Mouse (Mus musculus): Measurements from ENCODE around the gene Msantd1. TPM values are rescaled to one million over a fixed set of nuclear protein-coding genes. Genes with fewer than 3 reads are reported as not detected.
"Not testable (repeated sequence)": the region's sequence is repeated elsewhere in the genome, so short reads cannot be mapped to it uniquely, and the experiment has no call there.

The Msantd1 gene
- 1.5 and 3.3 TPM in 2 replicates for polyA plus RNA-seq (2012; rRNA removed)

DNA sequence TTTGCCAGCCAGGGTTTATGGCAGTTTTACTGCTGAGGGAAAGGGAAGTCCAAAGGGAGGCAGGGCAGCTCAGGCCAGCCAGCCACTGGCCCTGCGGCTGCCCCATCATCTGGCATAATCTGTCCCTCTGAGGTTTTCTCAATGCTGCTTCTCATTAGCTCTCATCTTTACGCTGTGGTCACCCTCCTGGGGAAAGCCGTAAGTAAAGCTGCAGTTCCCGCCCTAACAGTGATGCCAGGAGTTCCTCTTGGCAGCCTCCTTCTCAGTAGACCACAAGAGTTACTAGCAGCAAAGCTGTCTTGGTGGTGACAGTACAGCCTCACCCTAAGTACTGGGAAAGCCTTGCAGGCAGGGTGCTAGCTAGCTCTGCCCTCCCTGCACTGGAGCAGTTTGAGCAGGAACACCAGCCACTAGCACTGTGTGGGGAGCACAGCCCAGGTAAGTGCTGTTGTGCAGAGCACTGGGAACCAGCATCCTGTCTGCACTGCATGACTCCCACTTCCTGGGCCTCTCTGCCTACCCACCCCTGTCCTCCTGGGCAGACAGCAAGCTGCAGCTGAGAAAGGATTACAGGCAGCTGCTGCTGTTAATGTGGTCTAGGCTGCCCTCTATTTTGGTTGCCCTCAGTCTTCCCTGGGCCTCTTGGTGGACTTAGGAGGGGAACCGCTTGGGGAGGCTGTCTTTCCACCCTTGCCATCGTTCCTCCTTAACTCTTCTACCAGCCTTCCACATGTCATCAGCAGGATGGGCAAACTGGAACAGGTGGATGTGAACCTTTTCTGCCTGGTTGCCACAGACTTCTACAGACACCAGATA, at the start of gene Msantd1:
Msantd1 (plus strand) TSS at position 103 of the 816 bp plus-strand sequence.
- no peak for DNase-seq (ENCODE audit: low read depth)

GRCm38 (mm10) chr5:34865367-34865766, 42.4 kb upstream of the Msantd1 start:
- no peak for DNase-seq (ENCODE audit: low read depth)

DNA sequence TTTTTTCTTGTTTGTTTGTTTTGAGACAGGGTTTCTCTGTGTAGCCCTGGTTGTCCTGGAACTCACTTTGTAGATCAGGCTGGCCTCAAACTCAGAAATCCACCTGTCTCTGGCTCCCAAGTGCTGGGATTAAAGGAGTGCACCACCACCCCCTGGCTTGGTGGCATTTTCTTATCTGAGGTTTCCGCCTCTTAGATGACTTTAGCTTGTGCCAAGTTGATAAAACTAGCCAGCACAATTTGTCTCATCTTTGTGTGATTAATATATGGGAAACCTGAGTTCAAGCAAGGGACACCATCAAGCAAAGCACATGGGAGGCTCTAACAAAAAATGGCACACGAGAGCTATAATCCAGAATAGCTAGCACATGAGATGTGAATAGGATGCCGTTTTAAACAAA, 27.5 kb upstream of the Msantd1 start:
- not testable (repeated sequence) for DNase-seq (ENCODE audit: low read depth)

DNA sequence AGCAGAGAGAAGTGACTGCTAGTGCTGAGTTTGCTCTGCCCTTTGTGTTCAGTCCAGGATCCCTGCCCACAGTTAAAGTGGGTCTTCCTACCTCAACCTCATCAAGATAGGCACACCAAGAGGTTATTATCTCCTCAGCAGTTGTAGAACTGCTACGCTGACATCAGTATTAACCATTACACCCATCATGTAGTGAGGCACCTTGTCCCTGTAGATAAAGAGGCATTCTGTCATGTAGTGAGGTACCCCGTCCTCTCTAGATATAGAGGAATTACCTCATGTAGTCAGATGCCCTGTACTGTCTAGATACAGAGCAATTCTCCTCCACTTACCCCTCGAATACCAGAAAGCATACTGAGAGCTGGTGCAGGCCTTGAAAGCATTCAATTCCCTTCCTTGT, 26.8 kb upstream of the Msantd1 start:
- DNase-seq (ENCODE audit: low read depth): no peak

GRCm38 (mm10) chr5:34885250-34885649, 22.6 kb upstream of the Msantd1 start:
- DNase-seq (ENCODE audit: low read depth): no peak

DNA sequence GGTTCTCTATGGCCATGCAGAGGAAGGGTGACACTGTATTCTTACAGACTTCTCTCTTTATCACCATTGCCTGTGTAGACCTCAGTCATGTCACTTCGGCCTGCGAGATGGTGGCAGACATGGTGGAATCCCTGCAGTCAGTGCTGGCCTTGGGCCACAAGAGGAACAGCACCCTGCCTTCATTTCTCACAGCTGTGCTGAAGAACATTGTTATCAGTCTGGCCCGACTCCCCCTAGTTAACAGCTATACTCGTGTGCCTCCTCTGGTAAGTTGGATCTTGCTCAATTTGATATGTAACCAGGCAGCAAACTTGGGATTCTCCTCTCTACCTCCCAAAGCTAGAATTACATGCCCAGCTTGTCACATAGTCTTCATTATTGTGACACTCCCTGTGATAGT, 18.6 kb upstream of the Msantd1 start:
- no peak for DNase-seq (ENCODE audit: low read depth)

GRCm38 (mm10) chr5:34896697-34897453, 10.9 kb upstream of the Msantd1 start:
- no peak for DNase-seq (ENCODE audit: low read depth)

DNA sequence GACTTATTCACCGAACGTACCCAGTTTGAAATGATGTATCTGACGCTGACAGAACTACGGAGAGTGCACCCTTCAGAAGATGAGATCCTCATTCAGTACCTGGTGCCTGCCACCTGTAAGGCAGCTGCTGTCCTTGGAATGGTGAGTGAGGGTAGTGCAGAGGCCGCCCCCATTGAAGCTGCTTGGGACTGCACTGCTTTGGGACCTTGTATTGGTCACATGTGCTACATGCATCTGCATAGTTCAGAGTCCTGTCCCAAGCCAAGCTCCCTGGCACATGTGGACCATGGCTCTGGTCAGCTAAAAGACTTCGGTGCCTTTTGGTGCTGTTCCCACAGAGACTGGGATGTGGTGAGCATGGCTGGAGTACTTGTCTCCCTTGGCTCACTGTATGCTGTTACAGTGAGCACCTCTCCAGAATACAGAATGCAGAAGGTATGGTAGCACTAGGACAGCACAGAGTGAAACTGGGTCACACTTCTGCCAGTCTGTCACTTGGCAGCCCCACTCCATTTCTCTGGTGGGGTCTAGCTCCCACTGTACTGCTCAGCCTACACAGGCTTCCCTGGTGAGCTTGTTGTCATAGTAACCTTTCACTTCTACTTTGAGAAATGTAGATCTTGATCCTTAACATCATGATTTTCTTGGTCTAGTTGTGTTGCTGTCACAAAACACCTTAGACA, 7.9 kb upstream of the Msantd1 start:
- no peak for DNase-seq (ENCODE audit: low read depth)

GRCm38 (mm10) chr5:34902371-34902770, 5.4 kb upstream of the Msantd1 start:
- DNase-seq (ENCODE audit: low read depth): no peak

DNA sequence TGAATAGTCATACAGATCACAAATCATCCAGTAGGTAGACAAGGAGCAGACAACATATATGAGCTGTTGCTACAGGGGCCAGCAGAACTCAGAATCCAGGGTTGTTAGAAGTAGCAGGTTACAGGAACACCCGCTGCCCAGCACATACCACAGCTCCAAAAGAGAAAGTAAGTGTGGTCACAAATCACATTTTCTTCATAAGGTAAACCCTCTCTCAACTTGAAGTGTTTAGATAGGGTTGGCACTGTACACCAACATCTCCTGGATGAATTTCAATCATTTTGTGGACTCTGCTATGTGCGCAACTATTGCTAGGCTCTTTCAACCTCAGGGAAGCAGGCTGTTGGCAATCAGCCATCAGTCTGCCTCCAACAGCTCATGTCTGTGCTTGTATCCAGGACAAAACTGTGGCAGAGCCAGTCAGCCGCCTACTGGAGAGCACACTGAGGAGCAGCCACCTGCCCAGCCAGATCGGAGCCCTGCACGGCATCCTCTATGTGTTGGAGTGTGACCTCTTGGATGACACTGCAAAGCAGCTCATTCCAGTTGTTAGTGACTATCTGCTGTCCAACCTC, 4.9 kb upstream of the Msantd1 start:
- peak; percentile 93 for DNase-seq (ENCODE audit: low read depth)

GRCm38 (mm10) chr5:34904412-34904811, 3.4 kb upstream of the Msantd1 start:
- peak; percentile 71 for DNase-seq (ENCODE audit: low read depth)

DNA sequence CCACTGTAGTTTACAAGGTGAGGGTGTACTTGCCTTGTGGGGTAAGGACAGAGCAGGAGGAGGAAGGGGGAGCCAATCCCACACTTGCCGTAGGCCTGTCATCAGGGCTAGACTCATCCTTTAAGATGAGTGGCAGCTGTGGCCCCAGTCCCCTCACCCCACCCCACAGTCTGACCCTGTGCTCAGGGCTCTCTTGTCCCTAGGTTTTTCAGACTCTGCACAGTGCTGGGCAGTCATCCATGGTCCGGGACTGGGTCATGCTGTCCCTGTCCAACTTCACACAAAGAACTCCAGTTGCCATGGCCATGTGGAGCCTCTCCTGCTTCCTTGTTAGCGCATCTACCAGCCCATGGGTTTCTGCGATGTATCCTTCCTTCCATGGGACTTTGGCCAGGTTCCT, 582 bp upstream of the Msantd1 start:
- no peak for DNase-seq (ENCODE audit: low read depth)

GRCm38 (mm10) chr5:34908726-34909633, 1.2 kb downstream of the Msantd1 start:
- no peak for DNase-seq (ENCODE audit: low read depth)

DNA sequence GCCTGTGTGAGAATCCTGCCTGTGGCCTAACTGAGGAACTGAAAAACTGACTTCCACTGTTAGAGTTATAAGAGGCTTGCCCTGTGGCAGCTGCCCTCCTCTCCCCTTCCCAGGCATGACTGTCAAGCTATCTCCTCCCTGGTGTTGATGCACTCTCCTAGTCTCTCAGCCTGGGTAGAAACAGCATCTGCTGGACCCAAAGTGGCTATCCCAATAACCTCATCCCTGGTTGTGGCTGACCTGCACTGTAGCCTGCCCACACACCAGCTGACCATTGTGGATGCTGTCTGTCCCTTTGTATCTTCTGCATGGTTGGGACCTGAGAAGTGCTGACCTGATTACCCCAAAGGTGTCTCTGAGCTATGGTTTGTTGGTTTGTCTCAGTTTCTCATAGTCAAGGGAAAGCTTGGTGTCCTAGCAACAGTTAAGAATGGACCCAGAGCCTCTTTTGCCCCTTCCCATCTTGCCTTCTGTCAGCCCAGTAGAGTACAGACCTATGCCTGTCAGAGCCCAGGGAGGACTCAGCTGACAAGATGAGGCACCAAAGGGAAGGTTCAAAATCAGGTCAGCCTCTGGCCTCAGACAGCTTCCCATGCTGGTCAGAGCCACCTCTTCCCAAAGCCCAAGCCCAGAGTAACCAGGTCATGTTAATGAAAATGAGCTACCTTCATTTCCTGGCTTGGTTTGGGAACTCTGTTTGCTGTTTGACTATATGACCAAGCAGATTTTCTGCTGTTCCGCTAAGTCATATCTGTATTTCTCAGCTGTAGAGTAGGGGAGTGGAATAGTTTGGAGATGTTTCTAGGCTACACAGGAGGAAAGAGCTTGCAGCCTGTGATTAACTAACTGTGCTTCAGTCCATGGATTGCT, 2.1 kb downstream of the Msantd1 start:
- DNase-seq (ENCODE audit: low read depth): no peak

GRCm38 (mm10) chr5:34910504-34910815, 2.6 kb downstream of the Msantd1 start:
- DNase-seq (ENCODE audit: low read depth): no peak

DNA sequence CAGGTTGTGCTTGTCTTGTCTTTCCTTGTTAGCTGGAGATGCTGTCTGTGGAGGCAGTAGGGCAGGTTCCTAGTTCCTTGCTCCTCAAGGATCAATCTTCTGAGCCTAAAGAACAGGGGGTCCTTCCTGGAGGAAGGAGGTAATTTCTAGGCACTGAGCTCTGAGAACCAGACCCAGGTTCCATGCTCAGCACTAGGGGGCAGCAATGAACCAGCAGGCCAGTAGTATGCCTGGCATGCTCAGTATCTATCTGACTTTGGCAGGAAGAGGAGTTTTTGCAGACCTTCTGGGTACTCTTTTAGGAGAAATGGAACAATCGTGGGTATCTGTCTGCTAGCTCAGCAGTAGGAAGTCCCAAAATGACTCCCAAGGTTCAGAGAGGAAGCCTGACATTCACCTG, 8.0 kb downstream of the Msantd1 start:
- DNase-seq (ENCODE audit: low read depth): no peak

DNA sequence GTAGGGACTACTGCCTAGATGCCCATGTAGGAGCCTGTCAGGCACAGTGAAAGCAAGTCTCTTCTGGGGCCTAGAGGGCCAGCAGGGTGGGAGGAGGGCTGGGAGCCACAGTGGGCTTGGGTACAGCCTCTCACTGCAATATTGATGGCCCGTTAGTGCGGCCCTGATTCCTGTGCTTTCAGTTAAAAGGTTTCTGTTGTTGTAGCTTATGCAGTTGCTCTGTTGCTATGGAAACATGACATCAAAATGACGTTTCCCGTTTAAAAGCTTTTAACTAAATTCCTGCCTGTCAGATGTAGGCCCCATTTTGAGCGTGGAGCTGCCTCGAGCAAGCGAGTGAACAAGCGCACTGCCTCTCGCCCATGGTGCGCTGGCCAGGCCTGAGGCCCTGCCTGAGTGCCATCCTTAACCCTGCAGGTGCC, 9.4 kb downstream of the Msantd1 start:
- DNase-seq (ENCODE audit: low read depth): no peak

GRCm38 (mm10) chr5:34918785-34919184, 11.0 kb downstream of the Msantd1 start:
- no peak for DNase-seq (ENCODE audit: low read depth)

DNA sequence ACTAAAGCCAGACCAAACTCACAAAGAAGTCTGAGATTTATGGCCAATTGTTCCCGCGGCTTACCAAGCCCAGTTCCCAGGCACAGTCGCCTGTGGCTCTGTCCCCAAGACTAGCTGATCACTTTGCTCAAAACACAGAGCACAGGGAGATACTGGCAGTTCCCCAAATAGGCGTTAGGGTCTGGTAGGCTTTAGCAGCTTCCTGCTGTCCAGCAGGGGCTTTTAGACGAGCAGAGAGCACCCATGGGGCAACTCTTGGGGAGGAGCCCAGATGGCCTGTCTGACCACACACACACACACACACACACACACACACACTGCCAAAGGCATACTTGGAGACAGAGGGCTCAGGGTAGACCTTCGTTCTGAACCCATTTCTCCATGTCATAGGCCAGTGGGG, 14.7 kb downstream of the Msantd1 start:
- no peak for DNase-seq (ENCODE audit: low read depth)

- no peak for DNase-seq (ENCODE audit: low read depth)
These were observed 16.1 kb downstream of the Msantd1 start for GRCm38 (mm10) chr5:34923920-34924319.

All from gonadal fat pad, adult 2 months (tissue).